Mouse (Mus musculus) CH12.LX (cell line): ENCODE results near the gene Col9a2. TPM values are rescaled to one million over a fixed set of nuclear protein-coding genes. Genes with fewer than 3 reads are reported as not detected.
"Not testable (repeated sequence)": the region's sequence is repeated elsewhere in the genome, so short reads cannot be mapped to it uniquely, and the experiment has no call there.

Experiments
- DNase-seq: peaks from one replicate; pipeline ENCODE4 v3.0.0-alpha.2; 2013; ENCODE audit errors: extremely low read depth
- H3K27ac ChIP-seq: 2 replicates; pipeline ENCODE4 v1.5.1; 2012; ENCODE audit warnings: low read depth, mild to moderate bottlenecking, control low read depth, moderate library complexity; ENCODE audit not compliant: insufficient read depth
- H3K27me3 ChIP-seq: replicated peaks from 2 replicates; pipeline ENCODE3; 2012; ENCODE audit warnings: inconsistent platforms
- H3K36me3 ChIP-seq, 2 experiments: replicated peaks in 1 of 2; 2 replicates each; pipeline versions ENCODE3 to v1.6.1; 2012; ENCODE audit warnings: inconsistent platforms in 1 of 2, low read length in 1 of 2, mild to moderate bottlenecking in 1 of 2, mixed read lengths in 1 of 2, moderate library complexity in 1 of 2; ENCODE audit not compliant: control insufficient read depth in 1 of 2, insufficient read depth in 1 of 2
- H3K4me1 ChIP-seq, 2 experiments: 2 replicates each; pipeline ENCODE4 v1.6.1; 2012; ENCODE audit warnings: inconsistent platforms in 1 of 2, moderate library complexity in 1 of 2; ENCODE audit not compliant: insufficient read depth in 2 of 2, control insufficient read depth in 1 of 2
- H3K4me2 ChIP-seq: 2 replicates; pipeline ENCODE4 v1.6.1; 2012; ENCODE audit warnings: low read depth, mild to moderate bottlenecking, control low read depth; ENCODE audit not compliant: poor library complexity, insufficient read depth, severe bottlenecking
- H3K4me3 ChIP-seq, 3 experiments: fragments of 150-350 bp in 1 of 3; sonication (generic) in 1 of 3; replicated peaks in 1 of 3; 2 replicates each; pipeline versions ENCODE3 to v1.5.1; 2011 to 2012; ENCODE audit warnings: low read depth in 2 of 3, low read length in 2 of 3, mild to moderate bottlenecking in 2 of 3, moderate library complexity in 2 of 3, control low read depth in 1 of 3, improper control_type of control experiment in 1 of 3, inconsistent platforms in 1 of 3, mixed read lengths in 1 of 3; ENCODE audit not compliant: poor library complexity in 1 of 3
- H3K79me2 ChIP-seq: replicated peaks from 2 replicates; pipeline ENCODE4 v1.6.1; 2012; ENCODE audit warnings: mild to moderate bottlenecking, moderate library complexity; ENCODE audit not compliant: control insufficient read depth, poor library complexity, insufficient read depth, severe bottlenecking; ENCODE audit errors: extremely low read depth
- H3K9ac ChIP-seq: 2 replicates; pipeline ENCODE4 v1.6.1; 2012; ENCODE audit warnings: low read depth, mild to moderate bottlenecking, control low read depth, moderate library complexity; ENCODE audit not compliant: insufficient read depth
- H3K9me3 ChIP-seq: replicated peaks from 2 replicates; pipeline ENCODE3; 2012; ENCODE audit warnings: low read length, inconsistent platforms, mixed read lengths
- CHD2 ChIP-seq: IDR thresholded peaks from 2 replicates; pipeline ENCODE4 v1.6.1; 2011; ENCODE audit warnings: low read length, improper control_type of control experiment
- CTCF ChIP-seq, 2 experiments: IDR thresholded peaks in 1 of 2; conservative IDR thresholded peaks in 1 of 2; 2 replicates each; pipeline ENCODE4 v1.5.1; 2011 to 2012; ENCODE audit warnings: low read depth in 2 of 2, low read length in 2 of 2, improper control_type of control experiment in 1 of 2, inconsistent platforms in 1 of 2, mild to moderate bottlenecking in 1 of 2, moderate library complexity in 1 of 2
- ELF1 ChIP-seq: IDR thresholded peaks from 2 replicates; pipeline ENCODE4 v1.6.1; 2014; ENCODE audit warnings: low read depth, mild to moderate bottlenecking, inconsistent platforms, low read length, improper control_type of control experiment
- EP300 ChIP-seq: IDR thresholded peaks from 2 replicates; pipeline ENCODE4 v1.6.1; 2011; ENCODE audit warnings: low read length, improper control_type of control experiment
- MAFK ChIP-seq: IDR thresholded peaks from 2 replicates; pipeline ENCODE4 v1.6.1; 2011; ENCODE audit warnings: low read length, improper control_type of control experiment; ENCODE audit not compliant: insufficient replicate concordance
- MEF2A ChIP-seq: IDR thresholded peaks from 2 replicates; pipeline ENCODE4 v1.6.1; 2014; ENCODE audit warnings: low read depth, mild to moderate bottlenecking, inconsistent platforms, low read length, improper control_type of control experiment, borderline replicate concordance
- MXI1 ChIP-seq: IDR thresholded peaks from 2 replicates; pipeline ENCODE4 v1.6.1; 2011; ENCODE audit warnings: mild to moderate bottlenecking, low read depth, low read length, improper control_type of control experiment
- NELFE ChIP-seq: IDR thresholded peaks from 2 replicates; pipeline ENCODE4 v1.6.1; 2011; ENCODE audit warnings: low read depth, low read length, improper control_type of control experiment
- PAX5 ChIP-seq: IDR thresholded peaks from 2 replicates; pipeline ENCODE4 v1.6.1; 2012; ENCODE audit warnings: low read length, inconsistent platforms, mixed read lengths
- RAD21 ChIP-seq: IDR thresholded peaks from 2 replicates; pipeline ENCODE4 v1.6.1; 2011; ENCODE audit warnings: low read depth, mild to moderate bottlenecking, low read length, improper control_type of control experiment, moderate library complexity
- RCOR1 ChIP-seq: conservative IDR thresholded peaks from 2 replicates; pipeline ENCODE4 v1.6.1; 2012; ENCODE audit warnings: low read depth, mild to moderate bottlenecking, inconsistent platforms, low read length, improper control_type of control experiment
- SMC3 ChIP-seq: IDR thresholded peaks from 2 replicates; pipeline ENCODE4 v1.6.1; 2011; ENCODE audit warnings: low read depth, low read length, improper control_type of control experiment
- ZKSCAN1 ChIP-seq: IDR thresholded peaks from 2 replicates; pipeline ENCODE4 v1.6.1; 2012; ENCODE audit warnings: low read depth, inconsistent platforms, low read length, improper control_type of control experiment, borderline replicate concordance
- dilution Hi-C: fragments of 300-500 bp; cut with MboI; formaldehyde crosslinking; loops from 2 replicates; pipeline ENCODE4 v1.14.3; 2020; ENCODE audit warnings: low sequenced_read_pairs; ENCODE audit not compliant: extremely low pct_unique_long_range_greater_than_20kb, extremely low pct_ligation_motif_present
- in situ Hi-C: fragments of 300-500 bp; cut with MboI; formaldehyde crosslinking; loops from 3 replicates; pipeline ENCODE4 v1.14.3; 2019; ENCODE audit warnings: low sequenced_read_pairs, low pct_ligation_motif_present, low pct_unique_long_range_greater_than_20kb, mixed read lengths
- polyA plus RNA-seq: library from polyadenylated mRNA; unstranded; fragments of >175 nt; gene quantifications from 2 replicates; pipeline ENCODE4 v1.2.1, GENCODE M21; 2012; ENCODE audit warnings: low read depth; ENCODE audit not compliant: insufficient read length
- total RNA-seq, 2 experiments: library from RNA; depleted of rRNA; stranded (reverse); fragments of 300-350 nt in 1 of 2; fragments of >200 nt in 1 of 2; gene quantifications; 2 replicates each; pipeline ENCODE4 v1.2.3; 2012 to 2014

Col9a2 gene
- total and polyA plus RNA-seq, 3 experiments, result not detected

DNA sequence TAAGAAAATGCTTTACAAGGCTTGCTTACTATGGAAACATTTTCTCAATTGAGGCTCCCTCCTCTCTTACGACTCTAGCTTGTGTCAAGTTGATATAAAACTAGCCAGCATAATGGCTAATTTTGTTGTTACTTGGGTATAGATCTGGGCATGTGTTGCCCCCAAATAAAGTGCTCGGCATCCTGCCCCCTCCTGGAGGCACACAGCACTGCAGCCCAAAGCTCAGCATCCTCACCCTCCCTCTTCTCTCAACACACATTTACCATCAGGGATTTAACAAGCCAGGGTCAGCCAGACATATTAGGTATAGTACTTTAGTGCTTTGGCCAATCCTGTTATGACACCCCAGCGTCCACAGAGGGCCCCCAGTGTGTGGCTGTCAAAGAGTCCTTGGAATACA lies 17.2 kb downstream of the Col9a2 start:
- in situ Hi-C loops (no loop called here), dilution Hi-C loops (no loop called here)
- Histone ChIP-seq H3K9me3 (no peaks in the 10 kb centered on the region), H3K4me3 (no peak overlapping the region), H3K9ac (no peak overlapping the region), H3K79me2 (no peaks in the 10 kb centered on the region), H3K4me2 (no peak overlapping the region), H3K36me3 (peaks cover 15 to 40% of the 10 kb centered on the region in 2 experiments), H3K4me1 (peaks cover 0 to 6% of the 10 kb centered on the region in 2 experiments; a peak in 1 of 4 replicates), H3K27ac (no peak overlapping the region), H3K27me3 (no peaks in the 10 kb centered on the region)
- TF ChIP-seq CTCF (conservative IDR thresholded peaks at IDR 0.05 in 1 of 2, IDR thresholded peaks at IDR 0.05 in 1 of 2; ENCODE audit: low read depth in 2 of 2, low read length in 2 of 2) (peak; percentile 67 to 68), ELF1 (no peak), RAD21 (peak; percentile 4), MXI1 (no peak), SMC3 (peak; percentile 38)
- peak; percentile 21 for DNase-seq

DNA sequence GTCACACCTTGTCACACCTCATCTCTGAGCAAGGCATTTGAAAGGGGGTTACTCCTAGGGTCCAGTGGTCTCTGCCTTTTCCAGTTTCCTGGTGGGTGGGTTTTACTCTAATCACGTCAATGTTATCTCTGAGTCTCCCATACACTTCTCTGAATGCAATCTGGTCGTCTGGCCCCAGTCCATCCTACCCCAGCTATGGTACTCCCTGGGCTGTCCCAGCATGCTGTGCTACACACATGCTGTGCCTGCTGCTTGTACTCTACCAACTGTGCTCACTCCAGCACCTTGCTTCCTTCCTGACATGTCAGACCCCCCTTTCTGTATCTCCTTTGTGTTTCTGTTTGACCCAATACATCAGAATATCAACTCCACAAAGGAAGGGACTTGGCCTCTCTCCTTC lies 17.8 kb downstream of the Col9a2 start:
- Histone ChIP-seq H3K4me3 (no peak overlapping the region), H3K9me3 (no peaks in the 10 kb centered on the region), H3K27me3 (no peaks in the 10 kb centered on the region), H3K79me2 (no peaks in the 10 kb centered on the region), H3K36me3 (peaks cover 15 to 45% of the 10 kb centered on the region in 2 experiments), H3K4me2 (no peak overlapping the region), H3K27ac (no peak overlapping the region), H3K4me1 (peaks cover 0 to 3% of the 10 kb centered on the region in 2 experiments; a peak in 1 of 4 replicates), H3K9ac (no peak overlapping the region)
- dilution Hi-C loops, result no loop called here
- no peak for DNase-seq
- in situ Hi-C loops, result no loop called here
- TF ChIP-seq ZKSCAN1 (no peak), RCOR1 (no peak), MEF2A (no peak), CHD2 (no peak), MAFK (no peak), PAX5 (no peak), NELFE (no peak), EP300 (no peak), MXI1 (no peak)

DNA sequence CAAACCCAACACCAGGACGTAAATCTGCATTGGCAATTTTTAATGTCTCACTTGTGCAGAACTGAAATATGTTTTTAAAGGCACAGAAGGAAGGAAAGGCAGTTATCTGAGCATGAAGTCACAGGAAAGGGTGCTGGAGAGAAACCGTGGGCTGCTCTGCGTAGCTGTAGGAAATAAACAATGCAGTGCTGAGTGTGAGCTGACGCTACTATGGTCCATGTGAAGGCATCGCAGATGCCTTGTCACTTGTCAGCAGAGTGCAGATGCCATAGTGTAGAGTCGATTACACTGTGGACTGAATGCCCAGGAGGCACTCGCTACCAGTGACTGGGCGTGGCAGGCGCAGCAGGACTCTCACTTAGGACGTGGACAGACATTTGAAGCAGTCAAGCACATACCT lies 20.0 kb downstream of the Col9a2 start:
- H3K36me3 ChIP-seq, result peaks cover 24 to 65% of the 10 kb centered on the region in 2 experiments
- H3K79me2 ChIP-seq, H3K9me3 ChIP-seq, H3K9ac ChIP-seq, DNase-seq, H3K27ac ChIP-seq, H3K4me1 ChIP-seq, dilution Hi-C loops, in situ Hi-C loops, H3K4me3 ChIP-seq, H3K4me2 ChIP-seq, H3K27me3 ChIP-seq: not testable (repeated sequence)
